Mouse (Mus musculus): ENCODE data around the gene Gabarapl2.

GRCm38 (mm10) chr8:111955879-111956278 is 15.4 kb downstream of the Gabarapl2 start:
- TF ChIP-seq GATA1 (IDR thresholded peaks at IDR 0.05; ENCODE audit: borderline replicate concordance, low read length), result no peak
- no peak for TF ChIP-seq FLI1 (IDR thresholded peaks at IDR 0.05; ENCODE audit: low read length)
